Mouse (Mus musculus) stomach, postnatal 0 days (tissue): ENCODE measurements at regions not wholly inside any gene's neighbourhood (a gene's known extent, or its start where the extent isn't known, plus 50 kb on each side); places are given as distances from the start of the nearest gene placed in this dataset.

Experiments used
- CTCF ChIP-seq: IDR thresholded peaks from 2 replicates; pipeline ENCODE4 v1.5.1; 2016; ENCODE audit warnings: antibody characterized with exemption, low read depth, mild to moderate bottlenecking, moderate library complexity
- EP300 ChIP-seq: optimal IDR thresholded peaks from 2 replicates; pipeline ENCODE3; 2016; ENCODE audit warnings: antibody characterized with exemption

- TF ChIP-seq CTCF: no peak
- no peak for TF ChIP-seq EP300
Measured at GRCm38 (mm10) chr6:117326835-117327775, 158.8 kb downstream of the Cxcl12 start.
